Mouse (Mus musculus) liver, embryonic 14.5 days (tissue): Measurements from ENCODE around the gene Cfap43. TPM values are rescaled to one million over a fixed set of nuclear protein-coding genes. Genes with fewer than 3 reads are reported as not detected.

ENCODE experiments used
- ATAC-seq: fragments of 200-750 bp; cut with Nextera tagmentation; 2 replicates; pipeline ENCODE4 v1.8.0; 2017; ENCODE audit warnings: moderate number of reproducible peaks, mild to moderate bottlenecking, moderate library complexity; ENCODE audit not compliant: insufficient read depth
- DNase-seq, 3 experiments: peaks; one replicate each; pipeline ENCODE4 v3.0.0-alpha.2; 2012 to 2013; ENCODE audit warnings: low read depth in 3 of 3, low spot score in 3 of 3
- H3K27ac ChIP-seq: fragments of 300-500 bp; sonication (generic); 2 replicates; pipeline ENCODE4 v1.5.1; 2014; ENCODE audit warnings: moderate library complexity, mild to moderate bottlenecking, control low read depth, inconsistent platforms
- H3K27me3 ChIP-seq: fragments of 300-500 bp; sonication (generic); 2 replicates; pipeline ENCODE4 v1.6.1; 2014; ENCODE audit warnings: mild to moderate bottlenecking, low read length, moderate library complexity; ENCODE audit not compliant: control insufficient read depth, insufficient read depth
- H3K36me3 ChIP-seq: fragments of 300-500 bp; sonication (generic); replicated peaks from 2 replicates; pipeline ENCODE4 v1.6.1; 2014; ENCODE audit warnings: low read depth; ENCODE audit not compliant: control insufficient read depth, insufficient read depth
- H3K4me1 ChIP-seq, 2 experiments: fragments of 200-500 bp in 1 of 2; fragments of 300-500 bp in 1 of 2; sonication (generic) in 1 of 2; replicated peaks; 2 replicates each; pipeline ENCODE4 v1.6.1; 2012 to 2014; ENCODE audit warnings: antibody characterized with exemption in 1 of 2, inconsistent platforms in 1 of 2, low read length in 1 of 2; ENCODE audit not compliant: control insufficient read depth in 2 of 2, insufficient read depth in 2 of 2
- H3K4me2 ChIP-seq: fragments of 300-500 bp; sonication (generic); 2 replicates; pipeline ENCODE4 v1.6.1; 2014; ENCODE audit warnings: low read depth, mild to moderate bottlenecking, control low read depth, moderate library complexity
- H3K4me3 ChIP-seq, 2 experiments: fragments of 200-500 bp in 1 of 2; fragments of 300-500 bp in 1 of 2; sonication (generic) in 1 of 2; 2 replicates each; pipeline ENCODE4 v1.5.1; 2012 to 2014; ENCODE audit warnings: low read depth in 2 of 2, low read length in 2 of 2, mild to moderate bottlenecking in 2 of 2, control low read depth in 1 of 2, inconsistent platforms in 1 of 2, moderate library complexity in 1 of 2; ENCODE audit not compliant: insufficient read depth in 1 of 2
- H3K9ac ChIP-seq: fragments of 300-500 bp; sonication (generic); replicated peaks from 2 replicates; pipeline ENCODE4 v1.6.1; 2014; ENCODE audit warnings: mild to moderate bottlenecking, control low read depth, moderate library complexity
- H3K9me3 ChIP-seq: fragments of 300-500 bp; sonication (generic); 2 replicates; pipeline ENCODE4 v1.6.1; 2016; ENCODE audit warnings: low read length, mixed read lengths; ENCODE audit not compliant: control insufficient read depth
- CTCF ChIP-seq: IDR thresholded peaks from 2 replicates; pipeline ENCODE4 v1.5.1; 2016; ENCODE audit warnings: antibody characterized with exemption, low read depth, control low read depth
- EP300 ChIP-seq: IDR thresholded peaks from 2 replicates; pipeline ENCODE4 v1.6.1; 2016; ENCODE audit warnings: antibody characterized with exemption, low read depth
- WGBS: fragments of 180-500 bp; shearing (Covaris S2); extraction: QIAGEN DNeasy Blood & Tissue Kit; methylation state at CpG from one replicate; pipeline ENCODE4 v1.1.7; 2014; ENCODE audit not compliant: insufficient replicate concordance; 5-methylcytosine and 5-hydroxymethylcytosine counted together
- microRNA-seq: library from miRNA; unstranded; fragments of <30 nt; microRNA quantifications from one replicate; pipeline ENCODE4, GENCODE M21; 2016
- polyA plus RNA-seq, 2 experiments: library from polyadenylated mRNA; depleted of rRNA in 1 of 2; stranded (reverse) in 1 of 2; unstranded in 1 of 2; fragments of >200 nt; fragmentation: Nextera tagmentation in 1 of 2; extraction: Ambion mirVana in 1 of 2; gene quantifications; 2 replicates each; pipeline versions ENCODE4 v1.2.1 to v1.2.3; 2012 to 2014

Gene Cfap43
- polyA plus RNA-seq, 2 experiments, result 0.05 TPM; not detected in 1

DNA sequence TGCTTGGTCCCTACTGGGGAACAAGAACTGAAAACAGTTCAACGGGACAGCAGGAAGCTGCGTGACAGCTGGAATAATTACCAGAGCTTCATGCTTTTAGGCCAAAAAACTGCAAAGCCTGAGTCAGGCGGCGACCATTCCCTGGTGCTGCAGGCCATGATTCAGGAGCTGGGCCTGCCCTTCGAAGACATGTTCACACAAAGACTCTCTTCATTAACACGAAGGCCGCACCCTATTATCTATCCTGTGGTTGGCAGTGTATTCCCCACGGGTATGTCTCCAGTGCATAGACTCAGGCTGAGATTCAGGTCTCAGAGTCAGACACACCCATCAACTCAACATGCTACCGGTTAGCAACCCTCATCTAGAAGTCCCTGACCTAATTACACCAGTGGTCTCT is 220.8 kb downstream of the Cfap43 start:
- H3K9me3 ChIP-seq, result no peaks in the 10 kb centered on the region
- DNase-seq (no peak), ATAC-seq (no peak)
- H3K27ac ChIP-seq, result no peak overlapping the region
- H3K9ac ChIP-seq, result no peak overlapping the region
- H3K4me2 ChIP-seq, result no peak overlapping the region
- H3K4me3 ChIP-seq, result no peak overlapping the region
- no peaks in the 10 kb centered on the region for H3K27me3 ChIP-seq
- H3K4me1 ChIP-seq, result 0 out of 4 replicates have a peak, but pooled peaks cover 0 to 2% of the 10 kb centered on the region in 2 experiments
- H3K36me3 ChIP-seq, result no peaks in the 10 kb centered on the region
- TF ChIP-seq CTCF (no peak), EP300 (no peak)
- 40% methylated on average over 9 of the region's 9 CpGs for WGBS

DNA sequence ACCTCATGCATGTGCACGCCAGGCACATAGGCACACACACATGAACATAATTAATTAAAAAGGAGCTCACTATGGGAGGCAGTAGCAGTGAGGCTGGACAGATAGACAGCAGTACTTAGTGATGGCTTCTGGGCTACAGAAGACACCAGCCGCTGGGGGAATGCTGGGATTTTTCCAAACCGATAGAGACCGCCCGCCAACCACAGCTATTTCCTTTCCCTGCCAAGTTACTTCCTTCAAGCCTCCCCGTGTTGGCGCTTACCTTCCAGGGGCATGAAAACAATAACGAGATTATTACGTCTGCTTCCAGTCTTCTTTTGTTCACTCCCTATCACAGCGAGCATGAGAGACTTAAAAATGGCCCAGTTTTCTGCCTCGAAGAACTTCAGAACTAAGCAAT is 222.0 kb downstream of the Cfap43 start:
- no peak overlapping the region for H3K9ac ChIP-seq
- 0 out of 4 replicates have a peak, but pooled peaks cover 0 to 2% of the 10 kb centered on the region in 2 experiments for H3K4me1 ChIP-seq
- H3K4me2 ChIP-seq, result no peak overlapping the region
- no peak overlapping the region for H3K27ac ChIP-seq
- no peak for DNase-seq
- no peak for TF ChIP-seq CTCF
- TF ChIP-seq EP300, result no peak
- no peaks in the 10 kb centered on the region for H3K27me3 ChIP-seq
- no peaks in the 10 kb centered on the region for H3K9me3 ChIP-seq
- no peaks in the 10 kb centered on the region for H3K36me3 ChIP-seq
- no peak for ATAC-seq
- 37% methylated on average over 11 of the region's 11 CpGs for WGBS
- no peak overlapping the region for H3K4me3 ChIP-seq

DNA sequence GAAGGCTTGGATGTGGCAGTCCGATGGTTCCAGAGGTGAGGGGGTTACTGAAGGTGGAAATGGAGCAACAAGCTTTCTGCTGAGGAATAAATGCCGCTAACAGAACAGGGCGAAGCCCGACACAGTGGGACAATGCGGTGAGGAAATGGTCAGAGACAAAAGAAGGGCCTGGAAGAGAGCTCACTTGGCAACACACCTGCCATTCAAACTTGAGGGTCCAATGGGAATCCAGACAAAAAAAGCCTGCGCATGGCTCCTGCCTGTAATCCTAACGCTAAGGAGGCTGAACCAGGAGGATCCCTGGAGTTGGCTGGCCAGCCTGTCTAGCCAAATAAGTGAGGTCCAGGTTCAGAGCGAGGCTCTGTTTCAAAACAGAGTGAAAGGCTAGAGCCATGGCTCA is 222.7 kb downstream of the Cfap43 start:
- Histone ChIP-seq H3K27ac (no peak overlapping the region), H3K27me3 (no peaks in the 10 kb centered on the region), H3K4me3 (no peak overlapping the region), H3K36me3 (no peaks in the 10 kb centered on the region), H3K4me1 (0 out of 4 replicates have a peak, but pooled peaks cover 0 to 2% of the 10 kb centered on the region in 2 experiments), H3K4me2 (no peak overlapping the region), H3K9me3 (no peaks in the 10 kb centered on the region), H3K9ac (no peak overlapping the region)
- ATAC-seq (no peak), DNase-seq (no peak)
- TF ChIP-seq EP300 (no peak), CTCF (no peak)
- whole genome bisulfite sequencing, result 68% methylated on average over 8 of the region's 8 CpGs

DNA sequence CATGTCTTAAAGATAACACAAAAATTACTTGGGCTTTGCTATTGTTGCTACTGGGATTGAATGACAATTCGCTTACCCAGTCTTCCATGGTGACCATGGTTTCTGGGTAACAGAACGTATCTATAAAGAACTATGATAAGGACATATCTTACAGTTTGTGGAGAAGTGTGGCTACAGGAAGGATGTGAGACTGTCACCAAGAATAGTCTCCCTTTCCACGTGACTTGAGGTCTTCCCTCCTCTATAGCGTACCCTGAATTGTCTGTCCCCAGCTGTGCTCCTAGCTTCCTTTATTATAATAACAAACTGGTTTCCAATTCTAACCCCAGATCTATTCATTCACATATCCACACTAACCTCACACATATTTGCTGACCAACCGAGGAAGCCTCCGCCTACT is 223.4 kb downstream of the Cfap43 start:
- DNase-seq (no peak), ATAC-seq (no peak)
- Histone ChIP-seq H3K4me1 (0 out of 4 replicates have a peak, but pooled peaks cover 0 to 2% of the 10 kb centered on the region in 2 experiments), H3K27ac (no peak overlapping the region), H3K36me3 (no peaks in the 10 kb centered on the region), H3K9ac (no peak overlapping the region), H3K4me2 (no peak overlapping the region), H3K4me3 (no peak overlapping the region), H3K27me3 (no peaks in the 10 kb centered on the region), H3K9me3 (no peaks in the 10 kb centered on the region)
- 32% methylated on average over 6 of the region's 6 CpGs for WGBS
- TF ChIP-seq CTCF (no peak), EP300 (no peak)

DNA sequence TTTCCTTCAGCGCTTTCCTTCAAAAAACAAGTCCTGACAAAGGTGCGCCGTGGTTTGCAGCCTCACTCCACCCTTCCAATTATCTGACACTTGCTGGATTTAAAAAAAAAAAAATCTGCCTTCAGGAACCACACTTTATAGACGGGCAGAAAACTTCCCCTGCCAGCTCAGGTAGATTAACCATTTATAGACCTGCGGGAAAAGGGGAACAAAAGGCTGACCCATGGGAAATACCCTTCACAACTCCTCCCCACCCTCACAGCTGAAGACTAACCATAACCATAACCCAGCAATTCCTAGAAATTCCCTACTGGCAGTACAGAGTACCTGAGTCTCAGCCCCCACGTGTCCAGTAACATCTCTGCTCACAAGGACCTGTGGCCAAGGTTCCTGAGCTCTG is 227.1 kb downstream of the Cfap43 start, which contains the start of gene Col17a1:
TSS of gene Col17a1 (minus strand) at position 101 of the 400 bp plus-strand sequence.
- H3K27me3 ChIP-seq, result no peaks in the 10 kb centered on the region
- H3K9ac ChIP-seq, result no peak within 1 kb of the TSS
- DNase-seq (no peak), ATAC-seq (no peak)
- no peaks in the 10 kb centered on the region for H3K36me3 ChIP-seq
- H3K4me3 ChIP-seq, result no peak within 1 kb of the TSS
- no peak within 1 kb of the TSS for H3K4me2 ChIP-seq
- peaks cover 0 to 9% of the 10 kb centered on the region in 2 experiments; a peak in 2 of 4 replicates for H3K4me1 ChIP-seq
- 49% methylated on average over 6 of the region's 6 CpGs for WGBS
- no peak within 1 kb of the TSS for H3K27ac ChIP-seq
- TF ChIP-seq EP300 (no peak), CTCF (no peak)
- H3K9me3 ChIP-seq, result no peaks in the 10 kb centered on the region

DNA sequence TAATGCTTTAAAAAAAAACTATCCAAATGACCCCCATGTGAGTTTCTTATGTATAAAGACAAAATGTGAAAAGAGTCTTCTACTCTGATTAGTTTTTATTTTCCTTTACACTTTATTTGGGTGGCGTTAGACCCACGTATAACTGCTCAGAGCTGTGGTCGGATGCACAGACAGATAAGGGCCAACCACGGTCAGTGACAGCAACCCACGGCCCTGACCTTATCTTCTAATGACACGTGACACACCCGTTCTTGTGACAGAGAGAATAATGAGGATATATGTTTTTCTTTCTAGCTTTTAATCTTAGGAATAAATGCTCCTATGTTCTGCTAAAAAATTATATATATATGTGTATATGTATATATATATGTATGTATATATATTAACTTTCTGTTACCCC is 229.5 kb downstream of the Cfap43 start:
- WGBS, result 15% methylated on average over 7 of the region's 7 CpGs
- TF ChIP-seq EP300, result no peak
- Histone ChIP-seq H3K4me1 (peaks cover 0 to 9% of the 10 kb centered on the region in 2 experiments; a peak in 2 of 4 replicates), H3K9ac (no peak overlapping the region), H3K27me3 (no peaks in the 10 kb centered on the region), H3K4me2 (no peak overlapping the region), H3K4me3 (no peak overlapping the region), H3K9me3 (no peaks in the 10 kb centered on the region), H3K27ac (no peak overlapping the region), H3K36me3 (no peaks in the 10 kb centered on the region)
- no peak for DNase-seq
- ATAC-seq, result no peak

Small RNA genes lying within 50 kb of the gene (microRNA-seq; reads per million reads assigned to microRNA genes)
- gene Gm22240, result not detected
- not detected for gene Mir8090

Other genes with a start within 250 kb of the Cfap43 start
- 0.05 and 0.13 TPM in 2 replicates for gene Col17a1, start 227.2 kb downstream of the Cfap43 start, polyA plus RNA-seq (2012; rRNA removed)
- gene Col17a1, start 227.2 kb downstream of the Cfap43 start, polyA plus RNA-seq (2014; fragmentation: Nextera tagmentation; extraction: Ambion mirVana), result 0.23 TPM in 1 of 2 replicates, not detected in the other
- 32.6 and 35.5 TPM in 2 replicates for gene Sfr1, start 187.6 kb downstream of the Cfap43 start, polyA plus RNA-seq (2012; rRNA removed)
- gene Sfr1, start 187.6 kb downstream of the Cfap43 start, polyA plus RNA-seq (2014; fragmentation: Nextera tagmentation; extraction: Ambion mirVana), result 73.7 and 77.2 TPM in 2 replicates
- 51.7 and 57.2 TPM in 2 replicates for gene Gsto1, start 64.3 kb downstream of the Cfap43 start, polyA plus RNA-seq (2012; rRNA removed)
- 98.9 and 111 TPM in 2 replicates for gene Gsto1, start 64.3 kb downstream of the Cfap43 start, polyA plus RNA-seq (2014; fragmentation: Nextera tagmentation; extraction: Ambion mirVana)
- gene Gsto2, start 53.8 kb downstream of the Cfap43 start, polyA plus RNA-seq (2012; rRNA removed), result 0.08 and 0.28 TPM in 2 replicates
- gene Gsto2, start 53.8 kb downstream of the Cfap43 start, polyA plus RNA-seq (2014; fragmentation: Nextera tagmentation; extraction: Ambion mirVana), result 0.11 and 0.37 TPM in 2 replicates
- gene Itprip, start within 50 bp of the Cfap43 start, polyA plus RNA-seq (2012; rRNA removed), result 1.9 and 2.0 TPM in 2 replicates
- 2.2 and 2.5 TPM in 2 replicates for gene Itprip, start within 50 bp of the Cfap43 start, polyA plus RNA-seq (2014; fragmentation: Nextera tagmentation; extraction: Ambion mirVana)
- not detected in 2 replicates for gene Cfap58, start 18.4 kb upstream of the Cfap43 start, polyA plus RNA-seq (2012; rRNA removed)
- gene Cfap58, start 18.4 kb upstream of the Cfap43 start, polyA plus RNA-seq (2014; fragmentation: Nextera tagmentation; extraction: Ambion mirVana), result not detected in 2 replicates